Comparison of ENCODE assay signal across 13 mouse cellular contexts in genomic region chr19:24258368-24258767, GRCm38 (mm10). TPM values are rescaled to one million over a fixed set of nuclear protein-coding genes. Genes with fewer than 3 reads are reported as not detected.
DNase-seq lines count a peak whose midpoint lies in the region; ATAC-seq lines count a peak whose summit lies in the region.
"Had no signal": no experiment of that assay in that cellular context is flagged by ENCODE, and none has a peak within 500 bp of the region (broad histone marks: within the 10 kb centered on the region; RNA-seq: fewer than 3 reads in every experiment).

No protein-coding gene starts in this region.

- 71% methylated on average over 5 of the region's 5 CpGs for WGBS in midbrain, embryonic 15.5 days

- H3K4me2 ChIP-seq in midbrain, embryonic 15.5 days: no peak overlapping the region
- H3K4me2 ChIP-seq: limb, embryonic 15.5 days; midbrain, embryonic 12.5 days had no signal

- no peaks in the 10 kb centered on the region for H3K27me3 ChIP-seq in midbrain, embryonic 15.5 days (replicated peaks)
- H3K27me3 ChIP-seq: limb, embryonic 15.5 days; midbrain, embryonic 12.5 days had no signal

- H3K36me3 ChIP-seq in midbrain, embryonic 15.5 days (replicated peaks): no peaks in the 10 kb centered on the region

- intact Hi-C loops in heart, postnatal 25 days (cut with DNase I): no loop called here
- intact Hi-C loops in gastrocnemius, postnatal 36 days (cut with DNase I): no loop called here

- H3K9me3 ChIP-seq in midbrain, embryonic 15.5 days: no peaks in the 10 kb centered on the region
- H3K9me3 ChIP-seq: limb, embryonic 15.5 days; midbrain, embryonic 12.5 days had no signal

- peak; percentile 36 for DNase-seq in heart, adult 8-10 months (ENCODE audit: low spot score)
- DNase-seq in heart, postnatal 25 days (ENCODE audit: low spot score): no peak
- DNase-seq in heart, adult 9 months (ENCODE audit: low spot score in 2 of 2): peak; percentile 35 to 44
- peak; percentile 29 for DNase-seq in kidney, postnatal 10 days
- peak; percentile 75 for DNase-seq in lung, postnatal 25 days (ENCODE audit: low spot score)
- DNase-seq in gastrocnemius, postnatal 36 days: no peak
- DNase-seq in adrenal gland, adult 2 months: no peak
- DNase-seq: spleen, adult 18-20 months; thymus, postnatal 25 days had no signal

- no peaks in the 10 kb centered on the region for H3K4me1 ChIP-seq in midbrain, embryonic 15.5 days
- H3K4me1 ChIP-seq: limb, embryonic 15.5 days had no signal

- H3K27ac ChIP-seq in midbrain, embryonic 15.5 days: no peak overlapping the region
- H3K27ac ChIP-seq: limb, embryonic 15.5 days; midbrain, embryonic 12.5 days had no signal

- no peak overlapping the region for H3K9ac ChIP-seq in midbrain, embryonic 15.5 days
- H3K9ac ChIP-seq: limb, embryonic 15.5 days; midbrain, embryonic 12.5 days had no signal

- H3K4me3 ChIP-seq in midbrain, embryonic 15.5 days: no peak overlapping the region
- H3K4me3 ChIP-seq: limb, embryonic 15.5 days; midbrain, embryonic 12.5 days had no signal

- no peak for ATAC-seq in midbrain, embryonic 15.5 days (replicated peaks)
- ATAC-seq: forebrain, embryonic 16.5 days had no signal

RNA-seq across cellular contexts. Expression of gene Fxn, which starts 22.0 kb away (rescaled TPM):
- total RNA-seq in heart, adult 8-10 months (2022): 10 to 100 TPM; 26.4 to 31.2 (median 29.3) TPM
- total RNA-seq in heart, postnatal 25 days (2021): 10 to 100 TPM; 27.7 to 28.9 TPM
- 10 to 100 TPM; 19.9 to 20.0 TPM for total RNA-seq in gastrocnemius, postnatal 36 days (2021)
- 38.1 and 40.9 TPM in 2 replicates for polyA plus RNA-seq in midbrain, embryonic 15.5 days (2015; fragmentation: Nextera tagmentation; extraction: Ambion mirVana)
- total RNA-seq in adrenal gland, adult 2 months (2021): 10 to 100 TPM; 13.5 to 15.0 TPM
- 45.6 and 55.9 TPM in 2 replicates for polyA plus RNA-seq in adrenal gland, adult 2 months (2012; rRNA removed)

RNA-seq across cellular contexts. Expression of gene Tjp2, which starts 33.5 kb away (rescaled TPM):
- 10 to 100 TPM; 15.8 to 17.4 (median 17.0) TPM for total RNA-seq in heart, adult 8-10 months (2022)
- total RNA-seq in heart, postnatal 25 days (2021): 10 to 100 TPM; 19.7 to 22.1 TPM
- 1 to 10 TPM; 3.5 to 3.7 TPM for total RNA-seq in gastrocnemius, postnatal 36 days (2021)
- 13.9 and 14.4 TPM in 2 replicates for polyA plus RNA-seq in midbrain, embryonic 15.5 days (2015; fragmentation: Nextera tagmentation; extraction: Ambion mirVana)
- total RNA-seq in adrenal gland, adult 2 months (2021): 10 to 100 TPM in 1 of 2 experiments, 1 to 10 TPM in 1; 6.6 to 13.1 TPM
- 4.1 and 5.0 TPM in 2 replicates for polyA plus RNA-seq in adrenal gland, adult 2 months (2012; rRNA removed)

Comparison
In these comparisons a context has a peak if more than half of its experiments do, and no peak if none do; other contexts are left out.
1. DNase-seq: peak in heart, adult 8-10 months (single experiment), heart, adult 9 months (2 of 2), kidney, postnatal 10 days (single experiment) and lung, postnatal 25 days (single experiment); none in heart, postnatal 25 days (single experiment), gastrocnemius, postnatal 36 days (0 of 2) and adrenal gland, adult 2 months (single experiment).